Mouse (Mus musculus): Measurements from ENCODE around the gene Dclre1b.
"Not testable (repeated sequence)": the region's sequence is repeated elsewhere in the genome, so short reads cannot be mapped to it uniquely, and the experiment has no call there.

DNA sequence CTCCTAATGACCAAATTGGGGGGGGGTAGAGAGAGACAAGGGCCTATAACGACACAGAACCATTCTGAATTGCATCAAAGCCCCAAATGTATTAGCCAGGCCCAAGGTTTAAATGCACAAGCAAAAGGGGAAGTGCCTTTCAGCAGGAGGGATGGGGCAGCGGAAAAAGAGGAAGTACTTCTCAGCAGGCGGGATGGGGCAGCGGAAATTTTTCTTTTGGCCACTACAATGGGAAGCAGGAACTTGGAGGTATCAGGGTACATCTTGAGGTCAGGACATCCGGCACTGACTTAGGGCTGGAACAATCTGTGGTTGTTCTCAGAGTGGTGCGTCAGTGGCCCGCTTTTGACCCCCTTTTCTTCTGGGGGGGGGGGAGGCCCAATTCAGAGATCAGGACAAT, 31.7 kb upstream of the Dclre1b start:
- TF ChIP-seq POLR2A (IDR thresholded peaks at IDR 0.05; ENCODE audit: insufficient read length, low read depth); CEBPB (IDR thresholded peaks at IDR 0.05; ENCODE audit: insufficient read depth, poor library complexity, severe bottlenecking): not testable (repeated sequence)

All from myocyte (in vitro differentiated cells).